Mouse (Mus musculus): ENCODE measurements around the gene Ext2.

The Ext2 gene

GRCm38 (mm10) chr2:93613020-93613419 lies 209.3 kb downstream of the Ext2 start:
- no peak for DNase-seq
